Mouse (Mus musculus): ENCODE measurements around the gene Tomt.

DNA sequence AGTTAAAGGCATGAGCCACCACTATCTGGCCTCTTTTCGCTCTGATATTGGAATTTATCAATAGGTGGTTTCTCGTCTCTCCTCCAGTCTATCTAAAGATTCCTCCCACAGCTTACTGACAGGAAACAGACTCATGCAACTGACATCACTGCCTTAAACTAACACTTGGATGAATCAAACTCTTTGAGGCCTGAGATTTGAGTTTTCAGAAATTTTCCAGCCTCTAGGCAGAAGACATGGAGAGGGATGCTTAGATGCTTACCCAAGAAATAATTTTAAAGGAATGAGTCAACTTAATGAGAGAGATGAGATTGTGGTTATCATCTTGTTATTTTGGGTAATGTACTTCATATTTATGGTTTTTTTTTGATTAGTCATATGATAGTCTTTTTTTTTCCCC is 52.3 kb downstream of the Tomt start:
- TF ChIP-seq CTCF (IDR thresholded peaks at IDR 0.05; ENCODE audit: low read depth, low read length), result no peak
- no peak for TF ChIP-seq POLR2A (IDR thresholded peaks at IDR 0.05; ENCODE audit: extremely low read depth, insufficient read depth, low read length)

Data from liver, adult 2 months (tissue).